Mouse (Mus musculus): Measurements from ENCODE around the gene Mcm3. TPM values are rescaled to one million over a fixed set of nuclear protein-coding genes. Genes with fewer than 3 reads are reported as not detected.
"Not testable (repeated sequence)": the region's sequence is repeated elsewhere in the genome, so short reads cannot be mapped to it uniquely, and the experiment has no call there.

The Mcm3 gene
- total RNA-seq, 2 experiments from 2014 or later, result 3.5 to 6.1 TPM

- intact Hi-C loops (cut with DNase I), result no loop called here
- no peak for DNase-seq
Measured at GRCm38 (mm10) chr1:20814521-20814920, 5.6 kb downstream of the Mcm3 start.

DNA sequence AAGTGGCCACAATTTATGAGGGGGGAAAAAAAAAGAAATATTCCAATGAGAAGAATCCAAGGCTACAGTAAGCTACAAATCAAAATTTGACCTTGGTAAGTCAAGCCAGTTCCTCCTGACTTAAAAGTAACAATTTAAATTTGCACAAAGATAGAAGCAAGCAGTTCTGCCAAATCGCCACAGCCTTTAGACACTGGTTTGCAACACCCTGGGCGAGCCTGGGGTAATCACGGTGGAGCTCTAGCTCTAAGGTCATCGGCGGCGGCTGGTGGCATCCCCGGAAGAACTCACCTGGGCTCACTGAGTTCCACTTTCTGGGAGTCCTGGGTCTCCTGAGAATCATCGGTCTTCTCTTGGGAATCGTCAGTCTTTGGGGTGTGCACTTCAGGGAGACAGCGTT, 15.6 kb downstream of the Mcm3 start:
- intact Hi-C loops (cut with DNase I), result loop anchor here (5.0 kb wide), 1 partner anchor 192 kb away; no protein-coding TSS in a partner anchor
- no peak for DNase-seq

DNA sequence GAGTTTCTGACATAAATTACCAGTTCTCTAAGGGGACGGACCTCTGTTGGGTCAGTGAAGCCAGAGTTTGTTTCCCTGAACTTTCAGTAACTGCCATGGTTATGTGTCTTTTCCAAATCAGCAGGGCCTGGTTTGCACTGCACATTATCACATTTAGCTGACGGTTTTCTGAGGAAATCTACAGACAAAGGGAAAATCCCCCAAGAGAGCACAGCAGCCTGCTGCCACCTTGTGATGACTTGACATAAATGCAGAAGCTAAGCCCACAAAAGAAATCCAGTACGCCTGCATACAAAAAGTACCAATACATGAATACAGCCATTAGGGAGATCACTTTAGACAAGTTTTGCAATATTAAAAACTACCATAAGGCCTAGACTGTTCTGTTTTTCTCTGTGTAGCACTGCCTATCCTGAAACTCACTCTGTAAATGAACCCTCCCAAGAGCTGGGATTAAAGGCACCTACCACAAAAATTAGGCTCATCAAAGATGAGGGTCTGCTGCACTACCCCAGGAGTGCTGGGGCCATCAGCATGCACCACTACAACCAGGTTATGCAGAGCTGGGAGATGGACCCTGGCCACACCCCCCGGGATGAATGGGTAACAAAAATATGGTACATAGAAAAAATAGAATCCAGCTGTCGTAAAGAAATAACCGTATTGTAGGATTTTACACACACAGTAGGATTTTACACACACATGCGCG, 18.3 kb downstream of the Mcm3 start:
- intact Hi-C loops (cut with DNase I), result loop anchor here (5.0 kb wide), 1 partner anchor 190 kb away; no protein-coding TSS in a partner anchor

DNA sequence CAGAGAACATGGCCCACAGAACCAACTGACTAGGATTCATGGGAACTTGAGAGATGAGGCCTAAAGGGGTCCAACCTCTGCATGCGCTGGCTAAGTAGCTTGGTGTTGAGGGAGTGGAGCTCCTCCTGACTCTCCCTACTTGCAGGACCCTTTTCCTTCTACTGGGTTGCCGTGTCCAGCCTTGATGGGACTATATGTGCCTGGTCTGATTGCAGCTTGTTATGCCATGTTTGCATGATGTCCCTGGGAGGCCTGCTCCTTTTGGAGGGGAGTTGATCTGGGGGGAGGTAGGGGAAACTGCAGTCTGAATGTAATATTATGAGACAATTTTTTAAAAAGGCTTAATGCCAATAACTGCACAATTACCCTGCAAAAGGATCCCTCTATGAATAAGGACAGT, 18.8 kb downstream of the Mcm3 start:
- DNase-seq, result no peak
- intact Hi-C loops (cut with DNase I), result loop anchor here (5.0 kb wide), 1 partner anchor 189 kb away; no protein-coding TSS in a partner anchor

More for the DNA sequence above, 18.3 kb downstream of the Mcm3 start:
- no peak for DNase-seq

GRCm38 (mm10) chr1:20795178-20795577, 24.9 kb downstream of the Mcm3 start:
- intact Hi-C loops (cut with DNase I), result no loop called here
- no peak for DNase-seq

- intact Hi-C loops (cut with DNase I), result no loop called here
- DNase-seq, result no peak
Measured at GRCm38 (mm10) chr1:20794760-20795159, 25.4 kb downstream of the Mcm3 start.

- no peak for DNase-seq
Measured at GRCm38 (mm10) chr1:20791414-20791813, 28.7 kb downstream of the Mcm3 start.

DNA sequence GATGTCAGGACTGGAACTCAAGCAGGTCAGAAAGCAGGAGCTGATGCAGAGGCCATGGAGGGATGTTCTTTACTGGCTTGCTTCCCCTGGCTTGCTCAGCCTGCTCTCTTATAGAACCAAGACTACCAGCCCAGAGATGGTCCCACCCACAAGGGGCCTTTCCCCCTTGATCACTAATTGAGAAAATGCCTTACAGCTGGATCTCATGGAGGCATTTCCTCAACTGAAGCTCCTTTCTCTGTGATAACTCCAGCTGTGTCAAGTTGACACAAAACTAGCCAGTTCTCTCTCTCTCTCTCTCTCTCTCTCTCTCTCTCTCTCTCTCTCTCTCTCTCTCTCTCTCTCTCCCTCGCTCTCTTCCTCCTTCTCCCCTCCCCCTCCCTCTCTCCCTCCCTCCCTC, 29.6 kb downstream of the Mcm3 start, which contains the start of gene Il17f:
TSS of gene Il17f (minus strand) at position 101 of the 400 bp plus-strand sequence.
- intact Hi-C loops (cut with DNase I); DNase-seq: not testable (repeated sequence)

More at GRCm38 (mm10) chr1:20791414-20791813, 28.7 kb downstream of the Mcm3 start:
- intact Hi-C loops (cut with DNase I), result no loop called here

DNA sequence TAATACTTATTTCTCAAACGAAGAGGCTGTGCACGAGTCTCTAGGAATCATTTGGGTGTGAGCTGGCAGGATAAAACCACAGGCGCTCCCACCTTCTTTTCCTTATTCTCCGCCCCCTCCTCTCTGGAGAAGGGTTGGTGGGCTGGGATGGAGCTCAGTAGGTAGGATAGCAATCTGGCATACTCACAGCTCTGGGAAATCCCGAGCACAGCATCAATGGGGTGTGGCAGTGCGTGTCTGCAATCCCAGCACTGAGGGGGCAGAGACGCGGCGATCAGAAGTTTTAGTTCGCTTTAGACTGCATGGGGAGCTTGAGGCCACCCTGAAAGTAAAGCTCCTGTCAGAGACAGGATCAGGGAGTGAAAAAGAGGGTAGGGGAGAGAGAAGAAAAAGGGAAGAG, 31.7 kb downstream of the Mcm3 start:
- intact Hi-C loops (cut with DNase I), result no loop called here
- DNase-seq, result no peak

DNA sequence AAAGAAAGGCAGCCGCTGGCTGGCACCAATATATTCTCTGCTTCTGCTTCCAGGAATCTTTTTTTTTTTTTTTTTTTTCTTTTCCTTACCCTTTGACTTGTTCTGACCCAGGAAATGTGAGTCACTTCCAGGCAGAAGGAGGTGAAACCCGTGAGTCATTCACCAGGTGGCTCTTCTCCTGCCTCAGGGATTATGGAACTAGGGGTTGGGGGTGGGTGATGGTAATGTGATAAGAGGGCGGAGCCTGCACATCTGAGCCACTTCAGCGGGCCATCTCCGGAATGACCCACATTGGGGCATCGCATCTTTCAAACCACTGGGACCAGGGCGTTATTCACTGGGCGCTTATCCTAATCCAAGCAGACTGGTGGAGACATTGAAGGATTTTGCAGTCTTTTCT, 33.1 kb downstream of the Mcm3 start:
- no peak for DNase-seq
- intact Hi-C loops (cut with DNase I), result no loop called here

GRCm38 (mm10) chr1:20778366-20778765, 41.7 kb downstream of the Mcm3 start:
- no peak for DNase-seq
- intact Hi-C loops (cut with DNase I), result no loop called here

- DNase-seq; intact Hi-C loops (cut with DNase I): not testable (repeated sequence)
Measured at GRCm38 (mm10) chr1:20774026-20774730, 45.9 kb downstream of the Mcm3 start.

- intact Hi-C loops (cut with DNase I), result no loop called here
- no peak for DNase-seq
Measured at GRCm38 (mm10) chr1:20766526-20766925, 53.6 kb downstream of the Mcm3 start.

GRCm38 (mm10) chr1:20761411-20761810, 58.7 kb downstream of the Mcm3 start:
- intact Hi-C loops (cut with DNase I), result no loop called here
- no peak for DNase-seq

GRCm38 (mm10) chr1:20760331-20760730, 59.8 kb downstream of the Mcm3 start:
- no peak for DNase-seq
- intact Hi-C loops (cut with DNase I), result no loop called here

- intact Hi-C loops (cut with DNase I), result no loop called here
- no peak for DNase-seq
Measured at GRCm38 (mm10) chr1:20759799-20760198, 60.3 kb downstream of the Mcm3 start.

DNA sequence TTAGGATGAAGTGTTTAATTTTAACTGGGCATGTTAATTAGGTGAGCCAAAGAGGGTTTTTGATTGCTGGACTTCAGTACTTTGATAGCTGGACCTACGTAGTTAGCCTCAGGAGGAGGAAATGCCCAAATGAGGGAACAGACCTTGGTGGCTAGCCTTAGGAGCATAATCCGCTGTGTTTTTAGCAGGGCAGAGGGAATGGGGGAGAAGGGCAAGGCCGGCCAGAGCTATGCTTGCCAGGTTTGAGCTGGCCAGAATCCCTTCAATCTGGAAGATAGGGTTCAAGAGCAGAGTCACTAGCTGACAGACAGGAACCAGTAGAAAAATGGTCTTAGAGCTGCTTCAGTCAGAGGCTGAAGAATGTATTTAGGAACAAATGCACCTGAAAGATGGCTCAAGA, 62.5 kb downstream of the Mcm3 start:
- intact Hi-C loops (cut with DNase I), result no loop called here
- DNase-seq, result no peak

- intact Hi-C loops (cut with DNase I), result no loop called here
- DNase-seq, result no peak
Measured at GRCm38 (mm10) chr1:20754439-20754838, 65.7 kb downstream of the Mcm3 start.

Data from heart, postnatal 36 days (tissue).